Mouse (Mus musculus): Measurements from ENCODE around the gene Slc30a1.

Gene Slc30a1

GRCm38 (mm10) chr1:191906571-191907430 is at the start of gene Slc30a1:
TSS of gene Slc30a1 (plus strand) at chr1:191906767.
- no peak for DNase-seq (ENCODE audit: extremely low read depth, low read depth, low spot score)

- peak; percentile 8 for DNase-seq (ENCODE audit: extremely low read depth, low read depth, low spot score)
These were observed 49.5 kb upstream of the Slc30a1 start for GRCm38 (mm10) chr1:191856886-191857651.

- no peak for DNase-seq (ENCODE audit: extremely low read depth, low read depth, low spot score)
These were observed 48.4 kb upstream of the Slc30a1 start for GRCm38 (mm10) chr1:191858136-191858535.

GRCm38 (mm10) chr1:191859847-191860246 is 46.7 kb upstream of the Slc30a1 start:
- no peak for DNase-seq (ENCODE audit: extremely low read depth, low read depth, low spot score)

GRCm38 (mm10) chr1:191861247-191861646 is 45.3 kb upstream of the Slc30a1 start:
- no peak for DNase-seq (ENCODE audit: extremely low read depth, low read depth, low spot score)

- DNase-seq (ENCODE audit: extremely low read depth, low read depth, low spot score): no peak
These were observed 42.6 kb upstream of the Slc30a1 start for GRCm38 (mm10) chr1:191863833-191864550.

- DNase-seq (ENCODE audit: extremely low read depth, low read depth, low spot score): no peak
These were observed 42.0 kb upstream of the Slc30a1 start for GRCm38 (mm10) chr1:191864551-191865027.

GRCm38 (mm10) chr1:191872076-191872710 is 34.4 kb upstream of the Slc30a1 start:
- DNase-seq (ENCODE audit: extremely low read depth, low read depth, low spot score): no peak

- no peak for DNase-seq (ENCODE audit: extremely low read depth, low read depth, low spot score)
These were observed 31.6 kb upstream of the Slc30a1 start for GRCm38 (mm10) chr1:191875006-191875405.

GRCm38 (mm10) chr1:191875683-191876305 is 30.8 kb upstream of the Slc30a1 start:
- DNase-seq (ENCODE audit: extremely low read depth, low read depth, low spot score): no peak

- no peak for DNase-seq (ENCODE audit: extremely low read depth, low read depth, low spot score)
These were observed 28.9 kb upstream of the Slc30a1 start for GRCm38 (mm10) chr1:191877681-191878080.

- no peak for DNase-seq (ENCODE audit: extremely low read depth, low read depth, low spot score)
These were observed 28.0 kb upstream of the Slc30a1 start for GRCm38 (mm10) chr1:191878518-191878921.

- DNase-seq (ENCODE audit: extremely low read depth, low read depth, low spot score): no peak
These were observed 26.3 kb upstream of the Slc30a1 start for GRCm38 (mm10) chr1:191880247-191880646.

GRCm38 (mm10) chr1:191880921-191881609 is 25.5 kb upstream of the Slc30a1 start:
- DNase-seq (ENCODE audit: extremely low read depth, low read depth, low spot score): no peak

- no peak for DNase-seq (ENCODE audit: extremely low read depth, low read depth, low spot score)
These were observed 24.9 kb upstream of the Slc30a1 start for GRCm38 (mm10) chr1:191881663-191882062.

- no peak for DNase-seq (ENCODE audit: extremely low read depth, low read depth, low spot score)
These were observed 23.9 kb upstream of the Slc30a1 start for GRCm38 (mm10) chr1:191882474-191883206.

GRCm38 (mm10) chr1:191883654-191884053 is 22.9 kb upstream of the Slc30a1 start:
- no peak for DNase-seq (ENCODE audit: extremely low read depth, low read depth, low spot score)

GRCm38 (mm10) chr1:191891912-191892311 is 14.7 kb upstream of the Slc30a1 start:
- no peak for DNase-seq (ENCODE audit: extremely low read depth, low read depth, low spot score)

GRCm38 (mm10) chr1:191894386-191894785 is 12.2 kb upstream of the Slc30a1 start:
- DNase-seq (ENCODE audit: extremely low read depth, low read depth, low spot score): no peak

Measured in fat pad, adult 2 months (tissue).